Mouse (Mus musculus): ENCODE results near the gene Rbm26. TPM values are rescaled to one million over a fixed set of nuclear protein-coding genes. Genes with fewer than 3 reads are reported as not detected.

Gene Rbm26
- polyA plus RNA-seq, 1 experiment from 2014 or later = 57.3 TPM

DNA sequence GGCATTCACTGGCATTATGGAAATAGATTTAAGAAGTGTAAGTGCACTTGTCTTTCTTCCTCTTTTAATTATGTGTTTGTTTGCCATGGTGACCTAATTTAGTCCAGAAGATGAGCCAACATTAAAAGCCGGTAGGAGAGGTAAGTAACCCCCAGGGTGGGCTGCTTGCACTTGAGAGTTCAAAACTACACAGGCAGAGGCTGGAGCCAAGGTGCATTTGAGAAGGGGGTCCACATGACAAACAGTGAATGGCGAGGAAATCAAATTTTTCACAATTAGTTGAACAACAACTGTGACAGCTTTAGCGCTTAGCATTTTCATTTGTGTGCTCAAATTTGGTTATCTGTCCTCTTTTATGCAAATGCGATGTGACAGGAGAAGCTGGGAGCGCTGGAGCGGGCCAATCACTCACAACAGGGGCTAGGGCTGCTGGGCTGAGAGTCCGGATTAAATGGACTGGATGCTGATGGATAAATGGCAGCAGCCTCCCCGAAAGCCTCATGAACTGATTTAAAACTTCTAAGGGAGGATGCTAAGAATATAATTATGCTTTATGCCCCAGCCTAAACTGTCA lies 92.3 kb downstream of the Rbm26 start:
- H3K9ac ChIP-seq (replicated peaks; ENCODE audit: low read depth, low read length) = no peak overlapping the region
- H3K4me3 ChIP-seq (ENCODE audit: low read depth, low read length) = no peak overlapping the region
- no peak overlapping the region for H3K4me2 ChIP-seq (replicated peaks; ENCODE audit: low read depth, low read length)
- H3K4me1 ChIP-seq (ENCODE audit: control insufficient read depth, insufficient read depth, low read length) = no peaks in the 10 kb centered on the region
- no peaks in the 10 kb centered on the region for H3K9me3 ChIP-seq (ENCODE audit: control insufficient read depth, low read depth, low read length)
- no peak for ATAC-seq (ENCODE audit: insufficient number of reproducible peaks, insufficient read depth, low FRiP score, low read depth)
- H3K36me3 ChIP-seq (ENCODE audit: control insufficient read depth, insufficient read depth, low read length) = no peaks in the 10 kb centered on the region
- 61% methylated on average over 8 of the region's 8 CpGs for WGBS
- H3K27me3 ChIP-seq (ENCODE audit: control insufficient read depth, insufficient read depth, low read length) = no peaks in the 10 kb centered on the region
- H3K27ac ChIP-seq (ENCODE audit: low read length) = no peak overlapping the region

DNA sequence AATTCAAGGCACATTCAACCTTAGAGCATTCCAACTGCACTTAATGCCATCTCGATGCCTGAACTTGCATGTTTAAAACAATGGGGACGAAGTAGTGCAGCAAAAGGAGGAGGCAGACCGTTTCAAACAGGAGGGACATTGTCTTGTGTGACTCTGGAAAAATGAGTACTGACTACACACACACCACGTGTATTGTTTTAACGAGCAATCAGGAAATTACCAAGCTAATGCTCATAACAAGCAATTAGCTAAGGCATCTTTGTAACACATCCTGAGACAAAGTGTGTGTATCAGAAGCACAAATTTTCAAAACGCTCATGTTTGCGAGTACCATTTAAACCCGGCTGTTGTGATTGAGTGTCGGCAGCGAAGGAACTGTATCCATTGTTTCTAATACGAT lies 93.0 kb downstream of the Rbm26 start:
- H3K9ac ChIP-seq (replicated peaks; ENCODE audit: low read depth, low read length) = no peak overlapping the region
- no peaks in the 10 kb centered on the region for H3K36me3 ChIP-seq (ENCODE audit: control insufficient read depth, insufficient read depth, low read length)
- no peak for ATAC-seq (ENCODE audit: insufficient number of reproducible peaks, insufficient read depth, low FRiP score, low read depth)
- H3K4me2 ChIP-seq (replicated peaks; ENCODE audit: low read depth, low read length) = no peak overlapping the region
- H3K27me3 ChIP-seq (ENCODE audit: control insufficient read depth, insufficient read depth, low read length) = no peaks in the 10 kb centered on the region
- 88% methylated on average over 11 of the region's 11 CpGs for WGBS
- no peak overlapping the region for H3K27ac ChIP-seq (ENCODE audit: low read length)
- no peaks in the 10 kb centered on the region for H3K4me1 ChIP-seq (ENCODE audit: control insufficient read depth, insufficient read depth, low read length)
- H3K9me3 ChIP-seq (ENCODE audit: control insufficient read depth, low read depth, low read length) = no peaks in the 10 kb centered on the region
- no peak overlapping the region for H3K4me3 ChIP-seq (ENCODE audit: low read depth, low read length)

GRCm38 (mm10) chr14:105074776-105075175 lies 102.4 kb downstream of the Rbm26 start:
- Histone ChIP-seq H3K9me3 (ENCODE audit: control insufficient read depth, low read depth, low read length) (no peaks in the 10 kb centered on the region), H3K4me2 (replicated peaks; ENCODE audit: low read depth, low read length) (no peak overlapping the region), H3K36me3 (ENCODE audit: control insufficient read depth, insufficient read depth, low read length) (no peaks in the 10 kb centered on the region), H3K9ac (replicated peaks; ENCODE audit: low read depth, low read length) (no peak overlapping the region), H3K4me3 (ENCODE audit: low read depth, low read length) (no peak overlapping the region), H3K27me3 (ENCODE audit: control insufficient read depth, insufficient read depth, low read length) (no peaks in the 10 kb centered on the region), H3K4me1 (ENCODE audit: control insufficient read depth, insufficient read depth, low read length) (no peaks in the 10 kb centered on the region), H3K27ac (ENCODE audit: low read length) (no peak overlapping the region)
- 89% methylated on average over 2 of the region's 2 CpGs for WGBS
- ATAC-seq (ENCODE audit: insufficient number of reproducible peaks, insufficient read depth, low FRiP score, low read depth) = no peak

DNA sequence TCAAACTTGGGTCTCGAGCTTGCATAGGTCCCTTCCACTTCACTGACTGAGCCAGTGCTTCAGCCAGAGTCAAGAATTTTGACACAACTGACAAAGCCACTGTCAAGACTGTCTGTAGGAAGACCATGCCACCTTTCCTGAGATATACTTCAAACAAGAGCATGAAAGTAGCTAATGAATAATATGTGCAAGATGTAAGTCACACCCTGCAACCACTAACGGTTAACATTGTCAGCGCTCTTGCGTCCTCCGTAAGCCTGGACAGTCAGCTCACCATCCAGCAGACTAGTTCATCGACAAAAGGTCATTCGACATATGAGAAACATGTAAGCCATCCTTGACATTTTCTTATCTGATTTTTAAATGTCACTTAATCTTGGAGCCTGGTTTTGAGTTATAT lies 102.8 kb downstream of the Rbm26 start:
- whole genome bisulfite sequencing = 90% methylated on average over 7 of the region's 7 CpGs
- H3K9ac ChIP-seq (replicated peaks; ENCODE audit: low read depth, low read length) = no peak overlapping the region
- ATAC-seq (ENCODE audit: insufficient number of reproducible peaks, insufficient read depth, low FRiP score, low read depth) = no peak

GRCm38 (mm10) chr14:105071010-105071509 lies 106.1 kb downstream of the Rbm26 start:
- Histone ChIP-seq H3K9ac (replicated peaks; ENCODE audit: low read depth, low read length) (no peak overlapping the region), H3K4me3 (ENCODE audit: low read depth, low read length) (no peak overlapping the region), H3K4me1 (ENCODE audit: control insufficient read depth, insufficient read depth, low read length) (no peaks in the 10 kb centered on the region), H3K27ac (ENCODE audit: low read length) (no peak overlapping the region), H3K4me2 (replicated peaks; ENCODE audit: low read depth, low read length) (no peak overlapping the region), H3K9me3 (ENCODE audit: control insufficient read depth, low read depth, low read length) (no peaks in the 10 kb centered on the region), H3K27me3 (ENCODE audit: control insufficient read depth, insufficient read depth, low read length) (no peaks in the 10 kb centered on the region), H3K36me3 (ENCODE audit: control insufficient read depth, insufficient read depth, low read length) (no peaks in the 10 kb centered on the region)
- WGBS = 43% methylated on average over 14 of the region's 14 CpGs
- ATAC-seq (ENCODE audit: insufficient number of reproducible peaks, insufficient read depth, low FRiP score, low read depth) = no peak

More for the DNA sequence above, 102.8 kb downstream of the Rbm26 start:
- Histone ChIP-seq H3K36me3 (ENCODE audit: control insufficient read depth, insufficient read depth, low read length) (no peaks in the 10 kb centered on the region), H3K4me3 (ENCODE audit: low read depth, low read length) (no peak overlapping the region), H3K4me2 (replicated peaks; ENCODE audit: low read depth, low read length) (no peak overlapping the region), H3K9me3 (ENCODE audit: control insufficient read depth, low read depth, low read length) (no peaks in the 10 kb centered on the region), H3K27ac (ENCODE audit: low read length) (no peak overlapping the region), H3K4me1 (ENCODE audit: control insufficient read depth, insufficient read depth, low read length) (no peaks in the 10 kb centered on the region), H3K27me3 (ENCODE audit: control insufficient read depth, insufficient read depth, low read length) (no peaks in the 10 kb centered on the region)

- ATAC-seq (ENCODE audit: insufficient number of reproducible peaks, insufficient read depth, low FRiP score, low read depth) = no peak
- WGBS = 52% methylated on average over 11 of the region's 11 CpGs
Measured at GRCm38 (mm10) chr14:105070258-105071009, 106.7 kb downstream of the Rbm26 start.

GRCm38 (mm10) chr14:105068060-105068459 lies 109.1 kb downstream of the Rbm26 start:
- H3K4me1 ChIP-seq (ENCODE audit: control insufficient read depth, insufficient read depth, low read length) = no peaks in the 10 kb centered on the region
- H3K9ac ChIP-seq (replicated peaks; ENCODE audit: low read depth, low read length) = no peak overlapping the region
- no peak overlapping the region for H3K4me2 ChIP-seq (replicated peaks; ENCODE audit: low read depth, low read length)
- no peaks in the 10 kb centered on the region for H3K9me3 ChIP-seq (ENCODE audit: control insufficient read depth, low read depth, low read length)
- no peak for ATAC-seq (ENCODE audit: insufficient number of reproducible peaks, insufficient read depth, low FRiP score, low read depth)
- H3K4me3 ChIP-seq (ENCODE audit: low read depth, low read length) = no peak overlapping the region
- no peaks in the 10 kb centered on the region for H3K36me3 ChIP-seq (ENCODE audit: control insufficient read depth, insufficient read depth, low read length)
- 72% methylated on average over 5 of the region's 5 CpGs for WGBS
- H3K27me3 ChIP-seq (ENCODE audit: control insufficient read depth, insufficient read depth, low read length) = no peaks in the 10 kb centered on the region
- no peak overlapping the region for H3K27ac ChIP-seq (ENCODE audit: low read length)

More at GRCm38 (mm10) chr14:105070258-105071009, 106.7 kb downstream of the Rbm26 start:
- no peak overlapping the region for H3K9ac ChIP-seq (replicated peaks; ENCODE audit: low read depth, low read length)
- no peak overlapping the region for H3K27ac ChIP-seq (ENCODE audit: low read length)
- no peaks in the 10 kb centered on the region for H3K4me1 ChIP-seq (ENCODE audit: control insufficient read depth, insufficient read depth, low read length)
- H3K36me3 ChIP-seq (ENCODE audit: control insufficient read depth, insufficient read depth, low read length) = no peaks in the 10 kb centered on the region
- no peak overlapping the region for H3K4me3 ChIP-seq (ENCODE audit: low read depth, low read length)
- H3K27me3 ChIP-seq (ENCODE audit: control insufficient read depth, insufficient read depth, low read length) = no peaks in the 10 kb centered on the region
- H3K9me3 ChIP-seq (ENCODE audit: control insufficient read depth, low read depth, low read length) = no peaks in the 10 kb centered on the region
- no peak overlapping the region for H3K4me2 ChIP-seq (replicated peaks; ENCODE audit: low read depth, low read length)

- Histone ChIP-seq H3K27me3 (ENCODE audit: control insufficient read depth, insufficient read depth, low read length) (no peaks in the 10 kb centered on the region), H3K9ac (replicated peaks; ENCODE audit: low read depth, low read length) (no peak overlapping the region), H3K4me1 (ENCODE audit: control insufficient read depth, insufficient read depth, low read length) (no peaks in the 10 kb centered on the region), H3K27ac (ENCODE audit: low read length) (no peak overlapping the region), H3K4me3 (ENCODE audit: low read depth, low read length) (no peak overlapping the region), H3K9me3 (ENCODE audit: control insufficient read depth, low read depth, low read length) (no peaks in the 10 kb centered on the region), H3K36me3 (ENCODE audit: control insufficient read depth, insufficient read depth, low read length) (no peaks in the 10 kb centered on the region), H3K4me2 (replicated peaks; ENCODE audit: low read depth, low read length) (no peak overlapping the region)
- WGBS = 85% methylated on average over 1 of the region's 1 CpGs
- no peak for ATAC-seq (ENCODE audit: insufficient number of reproducible peaks, insufficient read depth, low FRiP score, low read depth)
Measured at GRCm38 (mm10) chr14:105064243-105064642, 112.9 kb downstream of the Rbm26 start.

All from stomach, embryonic 14.5 days (tissue).